In genomic region chr9:13246815-13247638, GRCm38 (mm10) we compare ENCODE assay signal across 8 mouse cellular contexts. TPM values are rescaled to one million over a fixed set of nuclear protein-coding genes. Genes with fewer than 3 reads are reported as not detected.
DNase-seq lines count a peak whose midpoint lies in the region; ATAC-seq and TF ChIP-seq lines count a peak whose summit lies in the region.

Gene Ccdc82, plus strand, starts transcription at chr9:13246955.

- WGBS in forebrain, embryonic 15.5 days, result 3% methylated on average over 27 of the region's 39 CpGs
- 3% methylated on average over 33 of the region's 39 CpGs for WGBS in lung, embryonic 14.5 days
- WGBS in olfactory bulb, adult 2 months, result under 1% methylated on average over 30 of the region's 39 CpGs
- WGBS in thymus, adult 2 months, result 2% methylated on average over 31 of the region's 39 CpGs

- ATAC-seq in forebrain, embryonic 15.5 days (replicated peaks), result peak; percentile 95
- peak; percentile 98 for ATAC-seq in lung, embryonic 14.5 days (ENCODE audit: insufficient read depth)

- peak within 1 kb of the TSS; percentile 80 for H3K4me2 ChIP-seq in forebrain, embryonic 15.5 days (replicated peaks)
- peak within 1 kb of the TSS; percentile 87 for H3K4me2 ChIP-seq in lung, embryonic 14.5 days

- TF ChIP-seq CTCF in layer of hippocampus, adult 2 months (conservative IDR thresholded peaks at IDR 0.05), result no peak
- no peak for TF ChIP-seq CTCF in lung, embryonic 14.5 days (IDR thresholded peaks at IDR 0.05; ENCODE audit: low read depth)
- TF ChIP-seq CTCF in olfactory bulb, adult 2 months (IDR thresholded peaks at IDR 0.05; ENCODE audit: insufficient read depth, low read depth, low read length), result no peak
- no peak for TF ChIP-seq CTCF in thymus, adult 2 months (IDR thresholded peaks at IDR 0.05; ENCODE audit: borderline replicate concordance, control insufficient read depth, extremely low read depth, insufficient read depth, low read length, poor library complexity)

- peak within 1 kb of the TSS; percentile 85 for H3K4me3 ChIP-seq in forebrain, embryonic 15.5 days
- H3K4me3 ChIP-seq in layer of hippocampus, adult 2 months, result peak within 1 kb of the TSS; percentile 85
- peak within 1 kb of the TSS; percentile 60 for H3K4me3 ChIP-seq in lung, embryonic 14.5 days (ENCODE audit: low read depth, low read length)
- H3K4me3 ChIP-seq in olfactory bulb, adult 2 months (ENCODE audit: insufficient read depth, low read depth, low read length), result peak within 1 kb of the TSS; percentile 88
- H3K4me3 ChIP-seq in thymus, adult 2 months (ENCODE audit: control insufficient read depth, insufficient read depth, low read length), result peak within 1 kb of the TSS; percentile 89

- no peaks in the 10 kb centered on the region for H3K9me3 ChIP-seq in forebrain, embryonic 15.5 days
- no peaks in the 10 kb centered on the region for H3K9me3 ChIP-seq in lung, embryonic 14.5 days (ENCODE audit: low read depth, low read length)

- H3K27ac ChIP-seq in forebrain, embryonic 15.5 days (replicated peaks), result peak within 1 kb of the TSS; percentile 79
- H3K27ac ChIP-seq in layer of hippocampus, adult 2 months, result peak within 1 kb of the TSS; percentile 90
- peak within 1 kb of the TSS; percentile 83 for H3K27ac ChIP-seq in lung, embryonic 14.5 days (ENCODE audit: low read depth)
- peak within 1 kb of the TSS; percentile 77 for H3K27ac ChIP-seq in olfactory bulb, adult 2 months (ENCODE audit: insufficient read depth, low read depth, low read length)
- peak within 1 kb of the TSS; percentile 64 for H3K27ac ChIP-seq in thymus, adult 2 months (ENCODE audit: control insufficient read depth, insufficient read depth, low read length)

- DNase-seq in ES-CJ7 (ENCODE audit: low read depth, low spot score), result peak; percentile 89
- DNase-seq in cerebellum, adult 11 months, result peak; percentile 90
- peak; percentile 76 for DNase-seq in heart, postnatal 25 days (ENCODE audit: low spot score)
- DNase-seq in layer of hippocampus, adult 2 months (ENCODE audit: low spot score in 2 of 2), result peak; percentile 74 to 86
- DNase-seq in lung, embryonic 14.5 days, result peak; percentile 83
- peak; percentile 93 for DNase-seq in thymus, adult 2 months

- peaks cover 23% of the 10 kb centered on the region for H3K4me1 ChIP-seq in forebrain, embryonic 15.5 days
- H3K4me1 ChIP-seq in lung, embryonic 14.5 days (ENCODE audit: insufficient read depth), result peaks cover 13% of the 10 kb centered on the region; the same call in 1 of the 2 replicates
- no peaks in the 10 kb centered on the region for H3K4me1 ChIP-seq in olfactory bulb, adult 2 months (ENCODE audit: control insufficient read depth, insufficient read depth, low read length)
- peaks cover 2% of the 10 kb centered on the region; the same call in 1 of the 2 replicates for H3K4me1 ChIP-seq in thymus, adult 2 months (replicated peaks; ENCODE audit: control insufficient read depth, insufficient read depth, low read length)

- H3K36me3 ChIP-seq in forebrain, embryonic 15.5 days, result no peaks in the 10 kb centered on the region
- H3K36me3 ChIP-seq in lung, embryonic 14.5 days (ENCODE audit: insufficient read depth), result no peaks in the 10 kb centered on the region
- no peaks in the 10 kb centered on the region for H3K36me3 ChIP-seq in thymus, adult 2 months (ENCODE audit: control insufficient read depth, insufficient read depth, low read length)

- no peak for TF ChIP-seq POLR2A in olfactory bulb, adult 2 months (IDR thresholded peaks at IDR 0.05; ENCODE audit: insufficient read depth, low read depth, low read length)
- TF ChIP-seq POLR2A in thymus, adult 2 months (IDR thresholded peaks at IDR 0.05; ENCODE audit: control insufficient read depth, extremely low read depth, insufficient read depth, low read length, poor library complexity), result 0 out of 2 replicates have a peak, but pooled peaks have one; percentile 31

- peak within 1 kb of the TSS; percentile 74 for H3K9ac ChIP-seq in forebrain, embryonic 15.5 days (replicated peaks)
- peak within 1 kb of the TSS; percentile 72 for H3K9ac ChIP-seq in lung, embryonic 14.5 days

- intact Hi-C loops in heart, postnatal 25 days (cut with DNase I), result loop anchor here (5.0 kb wide), 1 partner anchor 50 kb away; the partner anchor contains the start of gene Maml2

- H3K27me3 ChIP-seq in forebrain, embryonic 15.5 days, result no peaks in the 10 kb centered on the region
- no peaks in the 10 kb centered on the region for H3K27me3 ChIP-seq in lung, embryonic 14.5 days (ENCODE audit: insufficient read depth, low read length)
- H3K27me3 ChIP-seq in thymus, adult 2 months (ENCODE audit: control insufficient read depth, insufficient read depth, low read length), result no peaks in the 10 kb centered on the region

RNA-seq across cellular contexts. Expression of gene Ccdc82, which starts in this region (rescaled TPM):
- polyA plus RNA-seq in forebrain, embryonic 15.5 days (2015; fragmentation: Nextera tagmentation; extraction: Ambion mirVana), result 10.9 and 11.0 TPM in 2 replicates
- total RNA-seq in heart, postnatal 25 days (2021), result 1 to 10 TPM; 6.7 to 8.0 TPM
- total RNA-seq in layer of hippocampus, adult 2 months (2021), result 10 to 100 TPM; 14.1 to 17.9 TPM
- polyA plus RNA-seq in lung, embryonic 14.5 days (2014; fragmentation: Nextera tagmentation; extraction: Ambion mirVana), result 14.4 and 14.7 TPM in 2 replicates
- not detected in 2 replicates for polyA plus RNA-seq in olfactory bulb, adult 2 months (2012; ENCODE audit: insufficient read depth, insufficient read length, low replicate concordance, missing spikeins)
- 16.3 and 17.8 TPM in 2 replicates for polyA plus RNA-seq in thymus, adult 2 months (2012; rRNA removed)

Comparison
In these comparisons a context has a peak if more than half of its experiments do, and no peak if none do; other contexts are left out.
1. Peak in every context shown above with its lines: DNase-seq, ATAC-seq, H3K4me3 ChIP-seq and H3K27ac ChIP-seq.